Mouse (Mus musculus): ENCODE data around the gene Mrap2.

The Mrap2 gene

DNA sequence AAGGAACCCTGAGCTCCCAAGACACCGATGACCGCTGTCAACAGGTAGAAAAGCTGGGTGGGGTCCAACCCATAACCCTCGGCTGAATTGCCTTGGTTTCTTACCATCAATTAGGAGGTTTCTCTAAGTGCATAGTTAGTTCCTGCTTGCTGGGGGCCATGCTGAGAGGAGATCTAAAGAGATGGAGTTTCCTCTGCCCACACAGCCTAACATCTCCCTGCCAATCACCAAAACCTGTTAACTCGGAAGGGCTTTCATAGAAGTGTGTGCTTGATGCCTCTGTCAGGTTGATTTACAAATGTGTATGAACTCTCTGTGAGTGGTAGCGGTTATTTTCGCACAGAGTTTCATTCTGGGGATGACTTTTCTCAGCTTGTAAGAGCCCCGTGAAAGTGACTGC lies 34.4 kb downstream of the Mrap2 start:
- DNase-seq (ENCODE audit: low spot score in 2 of 2): no peak

DNA sequence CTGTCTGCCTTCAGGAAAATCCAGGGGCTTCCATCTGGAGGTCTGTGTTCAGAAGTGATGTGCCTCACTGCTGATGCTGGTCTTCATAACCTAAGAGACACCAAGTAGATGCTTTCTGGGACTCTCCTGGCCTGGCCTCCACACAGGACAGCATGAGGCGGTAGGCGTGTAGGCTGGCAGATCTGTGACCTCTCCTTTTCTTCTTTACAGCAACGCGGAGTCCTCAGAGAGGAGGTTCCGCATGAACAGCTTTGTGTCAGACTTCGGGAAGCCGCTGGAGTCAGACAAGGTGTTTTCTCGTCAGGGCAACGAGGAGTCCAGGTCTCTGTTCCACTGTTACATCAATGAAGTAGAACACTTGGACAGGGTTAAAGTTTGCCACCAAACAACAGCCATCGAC lies 38.1 kb downstream of the Mrap2 start:
- DNase-seq (ENCODE audit: low spot score in 2 of 2): no peak

DNA sequence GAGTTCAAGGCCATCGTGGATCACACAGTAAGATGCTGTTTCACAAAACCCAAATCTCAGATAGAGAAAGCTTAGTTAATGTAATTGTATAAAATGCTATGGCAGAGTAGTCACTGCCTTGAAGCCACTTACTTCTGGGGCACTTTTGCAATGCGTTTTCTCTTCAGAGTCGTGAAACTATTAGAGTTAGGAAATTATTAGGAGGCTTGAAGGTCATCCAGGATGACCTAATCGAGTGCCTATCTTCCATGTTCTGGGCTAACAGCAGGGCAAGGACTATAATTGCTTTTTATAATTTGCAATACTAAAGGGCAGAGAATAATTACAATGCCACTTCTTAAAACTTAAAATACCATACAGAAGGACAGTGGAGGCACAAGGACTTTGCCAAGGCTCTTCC lies 43.2 kb downstream of the Mrap2 start:
- no peak for DNase-seq (ENCODE audit: low spot score in 2 of 2)

DNA sequence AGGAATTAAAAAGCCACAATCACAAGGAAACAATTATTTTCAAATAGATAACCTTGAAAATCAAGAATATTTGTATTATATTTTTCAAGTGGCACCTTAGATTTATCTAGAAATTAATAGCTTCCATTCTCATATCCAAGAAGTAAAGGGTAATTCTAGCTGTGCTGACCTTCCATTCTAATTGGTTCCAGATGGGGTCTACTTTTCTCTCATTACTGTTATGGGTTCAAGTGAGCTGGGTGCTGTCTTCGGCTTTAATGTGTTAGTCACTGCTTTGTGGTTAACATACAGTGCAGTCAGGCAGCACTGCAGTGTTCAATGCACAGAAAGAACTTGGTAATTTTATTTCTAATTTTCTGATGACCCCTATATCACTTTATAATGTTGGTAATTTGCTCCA lies 49.6 kb downstream of the Mrap2 start:
- no peak for DNase-seq (ENCODE audit: low spot score in 2 of 2)

DNA sequence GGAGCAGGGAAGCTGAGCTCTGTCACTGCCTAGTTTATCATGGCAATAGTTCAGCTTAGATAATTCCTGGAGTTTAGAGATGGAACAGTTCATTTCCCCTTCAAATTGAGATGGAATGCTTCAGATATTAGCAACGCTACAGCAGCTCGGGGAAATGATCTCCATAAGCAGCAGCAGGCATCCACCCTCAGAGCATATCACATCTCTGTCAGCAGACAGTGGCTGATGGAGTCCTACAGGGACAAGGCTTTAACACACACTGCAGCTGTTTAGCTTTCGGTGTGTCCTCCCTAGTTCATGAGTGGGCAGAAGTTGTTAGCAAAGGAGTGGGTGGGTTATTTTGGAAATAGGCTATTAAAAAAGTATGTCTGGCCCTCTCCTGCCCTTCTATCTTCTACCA lies 53.2 kb downstream of the Mrap2 start:
- DNase-seq (ENCODE audit: low spot score in 2 of 2): no peak

DNA sequence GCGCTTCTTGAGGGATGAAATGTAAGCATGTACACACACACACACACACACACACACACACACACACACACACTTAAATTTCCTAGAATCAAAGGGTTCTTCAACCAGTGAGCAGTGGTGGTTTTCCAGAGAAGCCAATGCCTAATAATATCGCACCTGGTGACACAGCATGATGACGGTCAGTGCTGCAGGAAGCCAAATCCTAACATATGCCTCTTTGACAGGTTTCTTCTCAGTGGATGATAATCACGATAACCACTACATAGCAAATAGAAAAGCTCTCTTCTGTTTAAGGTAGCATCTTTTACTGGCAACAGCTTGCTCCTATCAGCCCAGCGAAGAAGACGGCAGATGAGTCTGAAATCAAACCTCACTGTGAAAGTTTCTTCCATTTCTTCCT lies 53.9 kb downstream of the Mrap2 start:
- DNase-seq (ENCODE audit: low spot score in 2 of 2): no peak

DNA sequence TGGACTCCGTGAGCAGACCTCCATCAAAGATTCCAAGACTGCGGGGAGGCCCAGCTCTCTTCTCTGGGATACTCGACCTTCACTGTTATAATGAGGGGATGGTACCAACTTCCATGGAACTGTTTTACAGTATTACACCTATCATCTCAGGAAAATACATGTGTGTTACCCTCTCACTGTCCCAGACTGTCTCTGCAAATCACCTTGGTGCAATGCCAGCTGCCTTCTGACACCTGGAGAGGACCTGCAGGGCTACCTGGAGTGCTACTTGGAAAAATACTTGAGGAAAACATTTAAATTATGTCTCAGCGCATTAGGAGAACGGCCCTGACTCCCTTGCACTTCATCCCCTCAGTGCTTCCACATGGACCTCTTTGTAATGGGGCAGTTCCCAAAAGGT lies 56.3 kb downstream of the Mrap2 start:
- DNase-seq (ENCODE audit: low spot score in 2 of 2): no peak

DNA sequence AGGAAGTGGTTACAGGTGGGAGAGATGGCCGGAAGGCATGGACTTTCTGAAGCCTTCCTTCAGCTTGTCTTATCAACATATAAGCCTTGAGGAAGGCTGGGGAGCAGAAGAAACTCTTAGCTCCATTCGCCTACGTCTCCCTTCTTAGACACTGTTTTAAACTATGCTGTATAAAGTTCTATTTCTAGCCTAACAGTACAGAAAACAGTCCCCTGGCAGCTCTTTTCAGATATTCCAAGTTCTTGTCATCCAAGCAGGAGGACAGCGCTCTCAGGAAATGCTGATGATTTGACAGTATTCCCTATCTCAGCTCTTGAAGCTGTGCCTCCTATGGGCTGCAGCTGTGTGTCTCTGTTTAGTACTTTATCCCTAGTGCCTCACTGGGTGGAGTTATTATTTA lies 56.8 kb downstream of the Mrap2 start:
- peak in 1 of 2 experiments; percentile 5 for DNase-seq (ENCODE audit: low spot score in 2 of 2)

DNA sequence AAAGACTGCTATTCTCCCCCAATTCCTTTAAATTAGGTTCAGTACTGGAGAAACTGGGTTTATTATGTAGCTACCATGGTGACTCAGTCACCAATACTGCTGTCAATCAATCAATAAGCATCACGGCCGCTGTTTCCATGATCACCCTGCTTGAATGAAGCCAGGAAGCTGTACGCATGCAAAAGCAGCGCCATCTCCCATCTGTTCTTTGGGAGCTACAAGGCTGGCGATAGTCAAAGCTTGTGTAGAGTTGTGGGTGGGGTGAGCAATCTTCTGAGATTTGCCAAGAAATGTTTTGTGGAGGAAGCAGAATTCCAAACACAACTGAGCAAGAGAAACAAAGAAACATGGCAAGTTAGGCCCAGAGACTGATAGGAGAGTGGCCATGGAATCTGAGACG lies 58.3 kb downstream of the Mrap2 start:
- peak; percentile 13 to 14 for DNase-seq (ENCODE audit: low spot score in 2 of 2)

DNA sequence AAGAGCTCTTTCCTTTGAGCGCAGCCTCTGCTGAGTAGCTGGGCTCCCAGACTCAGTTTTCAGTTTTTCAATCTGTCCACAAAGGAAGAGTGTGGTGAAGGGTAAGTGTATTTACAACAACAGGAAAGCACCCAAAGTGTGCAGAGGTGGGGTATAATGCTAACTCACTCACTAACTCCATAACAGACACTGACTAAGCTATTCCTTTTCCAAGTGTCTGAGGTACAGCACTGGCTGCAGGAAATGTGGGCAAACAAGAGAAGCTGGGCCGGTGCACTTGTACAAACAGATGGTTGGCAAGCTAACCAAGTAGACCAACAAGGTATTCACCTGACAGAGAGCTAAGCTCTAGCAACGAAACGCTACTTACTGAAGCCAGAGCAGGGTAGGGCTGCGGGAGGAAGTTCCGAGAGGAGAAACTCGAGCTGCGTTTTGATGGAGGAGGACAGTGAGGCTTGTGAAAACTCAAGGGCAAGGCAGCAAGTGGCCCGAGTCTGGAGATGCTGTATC lies 66.8 kb downstream of the Mrap2 start:
- no peak for DNase-seq (ENCODE audit: low spot score in 2 of 2)

DNA sequence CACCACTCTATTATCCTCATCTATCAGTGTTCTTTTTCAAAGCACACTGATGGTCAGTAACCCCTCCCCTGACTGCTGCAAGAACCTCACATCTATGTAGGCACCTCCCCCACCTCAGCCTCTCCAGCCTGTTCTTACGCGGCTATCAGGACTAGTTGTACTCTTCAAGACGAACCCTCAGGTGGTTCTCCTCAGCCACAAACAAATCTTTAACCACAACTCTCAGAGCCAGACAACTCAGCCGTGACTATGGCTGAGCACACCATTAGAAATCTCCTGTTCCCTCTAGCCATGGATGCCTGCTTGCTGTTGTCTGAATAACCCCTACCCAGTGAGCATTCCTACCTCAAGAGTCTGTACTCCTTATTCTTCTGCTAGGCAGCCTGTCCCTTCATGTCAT lies 69.1 kb downstream of the Mrap2 start:
- DNase-seq (ENCODE audit: low spot score in 2 of 2): no peak
